Mouse (Mus musculus): ENCODE measurements around the gene Ap5b1. TPM values are rescaled to one million over a fixed set of nuclear protein-coding genes. Genes with fewer than 3 reads are reported as not detected.

Ap5b1 gene
- total RNA-seq, 2 experiments from 2014 or later = 3.0 to 3.2 TPM

- no peak for DNase-seq (ENCODE audit: low spot score)
- intact Hi-C loops (cut with DNase I) = no loop called here
These were observed 5.0 kb upstream of the Ap5b1 start for GRCm38 (mm10) chr19:5562776-5563175.

DNA sequence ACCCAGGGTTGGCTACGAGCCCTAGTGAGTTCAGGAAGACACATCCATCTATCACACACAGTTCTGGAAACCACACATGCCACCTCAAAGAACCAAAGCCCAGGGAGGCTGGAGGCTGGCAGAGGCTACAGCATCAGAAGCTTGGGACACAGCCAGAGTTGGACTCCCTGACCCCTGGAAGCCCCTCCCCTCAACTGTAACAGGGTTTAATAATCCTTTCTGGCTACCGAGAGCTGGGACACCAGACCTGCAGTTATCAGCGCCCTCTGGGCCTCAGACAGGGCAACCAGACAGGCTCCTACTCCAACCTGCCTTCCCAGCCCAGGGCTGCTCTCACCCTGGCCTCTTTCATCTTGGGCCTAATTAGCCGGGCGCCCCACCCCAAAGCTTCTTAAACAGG is 1.5 kb upstream of the Ap5b1 start:
- intact Hi-C loops (cut with DNase I) = no loop called here

GRCm38 (mm10) chr19:5567180-5567533 is 668 bp upstream of the Ap5b1 start:
- intact Hi-C loops (cut with DNase I) = loop anchor here (1.0 kb wide), 1 partner anchor 38 kb away; no protein-coding TSS in a partner anchor
- DNase-seq (ENCODE audit: low spot score) = no peak

More for the DNA sequence above, 1.5 kb upstream of the Ap5b1 start:
- DNase-seq (ENCODE audit: low spot score) = no peak

- intact Hi-C loops (cut with DNase I) = no loop called here
- DNase-seq (ENCODE audit: low spot score) = peak; percentile 64
These were observed 780 bp downstream of the Ap5b1 start for GRCm38 (mm10) chr19:5568470-5569140.

- no peak for DNase-seq (ENCODE audit: low spot score)
- intact Hi-C loops (cut with DNase I) = no loop called here
These were observed 1.7 kb downstream of the Ap5b1 start for GRCm38 (mm10) chr19:5569521-5569920.

DNA sequence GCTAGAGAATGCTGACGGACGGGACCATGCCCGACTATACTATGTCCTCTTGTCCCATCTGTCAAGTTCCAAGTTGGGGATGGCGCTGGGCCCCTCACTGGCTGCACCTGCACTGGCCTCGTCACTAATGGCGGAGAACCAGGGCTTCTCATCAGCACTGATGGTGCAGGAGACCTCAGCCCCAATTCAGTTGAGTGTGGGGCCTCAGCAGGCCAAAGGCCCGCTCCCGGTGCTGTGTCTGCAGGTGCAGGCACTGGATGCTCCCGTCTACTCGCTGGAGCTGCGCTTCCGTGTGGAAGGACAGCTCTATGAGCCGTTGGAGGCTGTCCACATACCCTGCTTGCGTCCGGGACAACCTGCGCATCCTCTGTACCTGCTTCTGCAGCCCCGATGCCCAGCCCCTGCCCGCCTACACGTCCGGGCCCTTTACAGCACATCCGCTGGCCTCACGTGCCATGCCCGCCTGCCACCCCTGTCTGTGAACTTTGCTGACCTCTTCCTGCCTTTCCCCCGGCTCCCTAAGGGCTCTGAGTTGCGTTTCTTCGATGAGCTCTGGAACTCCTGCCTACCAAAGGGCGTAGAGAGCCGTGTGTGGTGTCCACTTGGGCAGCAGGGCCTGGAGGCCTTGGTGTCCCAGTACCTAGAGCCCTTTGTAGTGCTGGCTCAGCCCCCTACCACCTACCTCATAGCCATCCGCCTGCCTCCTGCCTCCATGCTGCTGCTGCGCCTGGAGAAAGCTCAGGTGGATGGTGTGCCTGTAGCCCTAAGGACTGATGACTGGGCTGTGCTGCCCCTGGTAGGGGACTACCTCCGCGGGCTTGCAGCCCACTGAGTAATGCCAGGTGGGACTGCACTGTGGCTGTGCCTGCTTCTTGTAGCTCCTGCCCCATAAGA is 2.8 kb downstream of the Ap5b1 start:
- DNase-seq (ENCODE audit: low spot score) = no peak
- intact Hi-C loops (cut with DNase I) = no loop called here

DNA sequence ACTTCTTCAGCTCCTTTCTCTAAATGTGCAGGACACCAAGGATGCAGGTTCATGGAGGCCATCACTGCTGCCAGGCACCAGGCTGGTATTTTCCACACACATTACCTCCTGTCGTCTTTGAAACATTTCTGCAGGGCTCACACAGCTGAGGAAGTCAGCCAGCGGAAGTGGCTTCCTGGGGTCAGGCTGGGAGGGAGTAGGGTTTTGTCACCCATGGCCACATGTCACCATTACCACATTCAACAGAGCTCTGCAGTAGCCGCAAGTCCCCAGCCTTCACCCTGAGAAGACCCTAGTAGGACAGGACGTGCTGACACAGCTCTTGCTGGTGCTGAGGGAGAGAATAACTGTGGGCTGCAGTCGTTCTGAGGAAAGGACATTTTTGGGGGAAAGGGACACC is 4.0 kb downstream of the Ap5b1 start:
- intact Hi-C loops (cut with DNase I) = no loop called here
- no peak for DNase-seq (ENCODE audit: low spot score)

DNA sequence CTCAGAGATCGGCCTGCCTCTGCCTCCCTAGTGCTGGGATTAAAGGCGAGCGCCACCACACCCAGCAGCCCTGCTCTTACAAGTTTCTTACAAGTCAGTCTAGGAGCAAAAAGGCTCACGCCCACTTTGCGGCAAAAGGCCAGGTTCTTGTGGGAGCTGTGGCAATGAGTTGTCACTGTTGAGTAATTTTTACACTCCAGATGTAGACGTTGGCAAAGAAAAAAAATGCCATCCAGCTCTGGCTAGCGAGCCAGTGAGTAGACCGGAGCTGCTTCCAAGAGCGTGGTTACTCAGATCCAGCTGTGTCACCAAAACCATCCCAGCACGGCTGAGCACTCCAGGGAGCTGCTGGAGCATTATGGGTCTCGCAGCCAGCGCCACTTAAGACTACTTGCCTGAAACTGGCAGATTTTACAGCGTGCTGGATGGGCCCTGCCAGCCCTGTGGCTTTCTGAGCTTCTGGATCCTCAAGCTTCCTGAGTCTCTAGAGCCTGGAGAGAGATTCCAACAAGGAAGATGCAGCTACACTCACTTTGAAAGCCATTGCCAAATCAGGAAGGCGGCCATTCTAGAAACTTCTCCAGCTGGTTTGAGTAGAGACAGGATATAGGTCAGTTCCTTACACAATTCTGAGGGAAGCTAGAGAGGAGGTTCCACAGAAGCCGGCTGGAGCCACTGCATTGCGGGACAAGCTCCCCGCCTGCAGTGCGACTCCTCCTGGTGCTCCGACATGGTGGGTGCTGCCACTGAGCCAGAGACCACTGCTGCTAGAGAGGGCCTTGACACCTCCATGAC is 4.7 kb downstream of the Ap5b1 start:
- no peak for DNase-seq (ENCODE audit: low spot score)

DNA sequence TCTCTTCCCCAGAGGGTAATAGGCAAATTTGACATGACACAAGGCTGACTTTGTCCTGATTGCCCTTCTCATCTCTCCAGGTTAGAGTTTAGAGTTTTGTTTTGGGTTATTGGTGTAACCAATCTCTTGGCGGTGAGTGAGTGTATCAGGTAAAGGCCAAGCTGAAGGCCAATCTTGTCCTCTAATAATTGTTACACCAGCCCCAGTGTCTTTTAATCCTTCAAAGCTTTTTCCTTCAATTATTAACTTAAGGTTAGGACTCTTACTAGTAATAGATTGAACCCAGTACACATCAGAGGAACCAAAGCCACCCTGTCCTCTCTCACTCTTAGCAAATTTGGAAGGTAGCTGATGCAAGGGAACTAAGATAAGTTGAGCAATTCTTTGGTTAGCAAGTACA is 7.5 kb downstream of the Ap5b1 start:
- intact Hi-C loops (cut with DNase I) = no loop called here
- no peak for DNase-seq (ENCODE audit: low spot score)

More for the DNA sequence above, 4.7 kb downstream of the Ap5b1 start:
- intact Hi-C loops (cut with DNase I) = no loop called here

GRCm38 (mm10) chr19:5579971-5580370 is 12.1 kb downstream of the Ap5b1 start:
- no peak for DNase-seq (ENCODE audit: low spot score)
- intact Hi-C loops (cut with DNase I) = no loop called here

DNA sequence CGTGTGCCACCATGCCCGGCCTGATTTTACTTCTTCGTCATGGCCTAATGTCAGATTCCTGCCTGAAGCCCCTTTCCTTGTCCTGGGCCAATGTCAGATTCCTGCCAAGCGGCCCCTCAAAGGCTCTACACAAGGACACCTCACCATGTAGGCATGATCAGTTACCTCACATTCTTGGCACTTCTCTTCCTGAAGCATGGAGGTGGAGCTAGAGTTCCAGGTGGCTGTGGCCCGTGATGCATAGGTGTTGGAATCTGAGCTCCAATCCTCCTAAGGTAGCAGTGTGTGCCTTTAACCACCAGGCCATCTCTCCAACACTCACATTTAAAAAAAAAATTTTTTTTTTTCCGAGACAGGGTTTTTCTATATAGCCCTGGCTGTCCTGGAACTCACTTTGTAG is 13.0 kb downstream of the Ap5b1 start:
- intact Hi-C loops (cut with DNase I) = no loop called here
- no peak for DNase-seq (ENCODE audit: low spot score)

GRCm38 (mm10) chr19:5581995-5582394 is 14.2 kb downstream of the Ap5b1 start:
- intact Hi-C loops (cut with DNase I) = no loop called here
- DNase-seq (ENCODE audit: low spot score) = no peak

DNA sequence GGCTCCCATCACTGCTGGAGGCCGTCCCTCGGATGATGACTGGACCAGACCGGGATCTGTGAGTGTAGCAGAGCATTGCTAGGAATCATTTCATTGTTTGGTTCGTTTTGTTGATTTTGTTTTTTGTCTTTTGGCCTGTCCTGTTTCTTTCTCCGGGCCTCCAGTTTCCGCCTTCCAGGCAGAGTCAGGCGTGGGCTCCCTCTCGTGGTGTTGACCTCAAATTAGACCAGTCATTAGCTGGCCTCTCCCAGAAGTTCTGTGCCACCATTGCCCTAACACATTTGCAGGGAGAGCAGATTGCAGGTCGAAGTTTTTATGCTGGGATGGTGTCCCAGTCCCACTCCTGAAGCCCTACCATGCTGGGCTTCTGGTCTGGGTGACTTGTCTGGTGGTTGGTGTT is 21.3 kb downstream of the Ap5b1 start:
- intact Hi-C loops (cut with DNase I) = no loop called here
- DNase-seq (ENCODE audit: low spot score) = no peak

DNA sequence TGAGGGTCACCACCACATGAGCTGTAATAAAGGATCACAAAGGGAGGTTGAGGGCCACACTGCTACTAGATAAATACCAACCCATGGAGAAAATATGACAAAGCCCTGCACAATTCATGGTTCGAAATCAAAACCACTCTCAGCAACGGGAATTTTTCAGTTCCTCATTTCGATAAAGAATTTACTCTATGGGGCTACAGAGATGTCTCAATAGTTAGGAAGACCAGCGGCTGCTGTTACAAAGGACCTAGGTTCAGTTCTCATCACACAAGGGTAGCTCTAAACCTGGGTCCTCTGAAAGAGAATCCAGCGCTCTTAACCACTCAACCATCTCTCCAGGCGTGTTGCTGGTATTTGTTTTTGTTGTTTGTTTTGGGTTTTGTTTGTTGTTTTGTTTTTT is 24.1 kb downstream of the Ap5b1 start:
- DNase-seq (ENCODE audit: low spot score) = no peak
- intact Hi-C loops (cut with DNase I) = no loop called here

DNA sequence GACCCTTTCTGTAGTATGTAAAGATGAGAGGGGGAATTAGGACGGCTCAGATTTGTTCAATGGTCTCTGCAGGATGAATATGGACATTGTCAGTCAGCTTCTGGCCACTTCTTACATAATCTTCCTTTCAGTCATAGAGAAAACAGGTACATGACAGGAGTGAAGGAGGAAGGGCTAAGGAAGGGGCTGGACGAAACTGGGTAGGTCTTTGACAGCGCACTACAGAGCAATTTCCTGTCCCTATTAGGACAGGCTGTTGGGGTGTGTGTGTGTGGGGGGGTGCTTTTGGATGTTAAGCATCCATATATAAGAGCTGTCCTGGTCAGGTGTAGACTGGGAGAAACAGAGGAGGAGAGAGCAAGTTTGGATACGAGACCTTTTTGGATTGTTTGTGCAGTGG is 31.4 kb downstream of the Ap5b1 start:
- no peak for DNase-seq (ENCODE audit: low spot score)
- intact Hi-C loops (cut with DNase I) = no loop called here

GRCm38 (mm10) chr19:5601752-5602541 is 34.1 kb downstream of the Ap5b1 start, which contains the start of gene Rnaseh2c:
TSS of gene Rnaseh2c (plus strand) at chr19:5601873.
- intact Hi-C loops (cut with DNase I) = loop anchor here (5.0 kb wide), 1 partner anchor 35 kb away; the partner anchor contains the start of gene Rela

DNA sequence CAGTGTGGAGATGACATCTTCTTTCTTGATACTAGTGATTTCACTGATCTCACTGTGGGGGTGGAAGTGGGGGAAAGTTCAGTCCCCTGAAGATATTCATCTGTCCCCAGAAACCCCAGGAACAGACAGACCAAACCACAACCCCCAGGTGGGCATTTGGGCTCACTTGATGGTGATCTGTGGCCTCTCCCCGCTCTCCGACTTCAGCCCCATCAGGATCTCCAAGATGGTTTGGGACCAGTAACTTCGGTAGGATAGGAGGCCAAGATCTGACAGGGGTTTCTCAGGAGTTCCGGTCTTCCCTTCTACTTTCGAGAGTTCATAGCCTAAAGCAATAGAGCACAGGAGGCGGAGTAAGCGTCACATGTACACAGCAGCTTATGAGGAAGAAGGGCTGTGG is 35.8 kb downstream of the Ap5b1 start:
- intact Hi-C loops (cut with DNase I) = loop anchor here (5.0 kb wide), 1 partner anchor 34 kb away; the partner anchor contains the start of gene Rela
- DNase-seq (ENCODE audit: low spot score) = no peak

More at GRCm38 (mm10) chr19:5601752-5602541, 34.1 kb downstream of the Ap5b1 start, which contains the start of gene Rnaseh2c:
- peak; percentile 49 for DNase-seq (ENCODE audit: low spot score)

- DNase-seq (ENCODE audit: low spot score) = no peak
- intact Hi-C loops (cut with DNase I) = no loop called here
These were observed 37.3 kb downstream of the Ap5b1 start for GRCm38 (mm10) chr19:5605126-5605525.

DNA sequence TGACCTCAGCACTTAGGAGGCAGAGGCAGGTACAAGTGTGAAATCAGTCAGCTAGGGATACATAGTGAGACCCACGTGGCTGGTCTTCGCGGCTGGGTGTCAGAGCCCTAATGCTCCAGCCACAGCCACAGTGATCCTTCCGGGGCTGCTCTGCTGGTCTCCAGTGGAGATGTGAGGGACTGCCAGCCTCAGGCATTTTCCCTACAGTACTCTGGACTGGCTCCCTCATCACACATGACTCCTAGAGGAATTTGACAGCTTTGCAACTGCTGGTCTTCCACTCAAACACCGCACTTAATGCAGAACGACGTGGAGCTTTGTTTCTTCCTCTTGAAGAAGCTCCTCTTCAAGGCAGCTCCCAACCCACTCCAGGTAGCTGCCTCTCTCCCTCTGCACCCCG is 38.4 kb downstream of the Ap5b1 start:
- intact Hi-C loops (cut with DNase I) = no loop called here
- no peak for DNase-seq (ENCODE audit: low spot score)

All from heart, postnatal 25 days (tissue).